Comparison of ENCODE assay signal across 10 mouse cellular contexts in the genomic region with DNA sequence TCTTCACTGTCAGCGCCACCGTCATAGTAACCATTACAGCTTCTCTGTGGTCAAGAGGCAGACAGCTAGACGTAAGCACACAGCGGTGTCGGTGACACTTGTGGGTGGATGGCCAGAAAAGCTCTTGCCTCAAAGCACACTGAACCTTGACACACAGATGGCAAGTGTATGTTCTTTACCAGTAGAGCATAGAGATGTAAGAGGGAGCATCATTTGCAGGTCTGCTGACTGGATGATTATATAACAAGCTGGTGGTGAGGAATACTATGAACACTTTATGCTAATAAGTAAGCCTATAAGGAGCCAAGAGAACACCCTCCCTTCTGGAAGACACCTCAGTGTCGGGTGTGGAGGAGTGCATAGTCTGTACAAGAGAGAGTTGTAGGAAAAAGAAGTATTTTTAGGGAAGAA.
A peak's percentile ranks its signal among the peaks of the same experiment; 100 is the strongest.
DNase-seq lines count a peak whose midpoint lies in the region; ATAC-seq lines count a peak whose summit lies in the region.
"Had no signal": no experiment of that assay in that cellular context is flagged by ENCODE, and none has a peak within 500 bp of the region (broad histone marks: within the 10 kb centered on the region; RNA-seq: fewer than 3 reads in every experiment).

No protein-coding gene starts in this region.

- 0 out of 2 replicates have a peak, but pooled peaks cover 2% of the 10 kb centered on the region for H3K4me1 ChIP-seq in kidney, embryonic 14.5 days (ENCODE audit: control insufficient read depth, insufficient read depth, low read length)
- peaks cover 6% of the 10 kb centered on the region; the same call in 1 of the 2 replicates for H3K4me1 ChIP-seq in heart, embryonic 11.5 days (ENCODE audit: control insufficient read depth, insufficient read depth, low read length)

- H3K4me2 ChIP-seq in kidney, embryonic 14.5 days (replicated peaks; ENCODE audit: low read depth, low read length): no peak overlapping the region
- no peak overlapping the region for H3K4me2 ChIP-seq in heart, embryonic 11.5 days

- no peaks in the 10 kb centered on the region for H3K9me3 ChIP-seq in kidney, embryonic 14.5 days (ENCODE audit: control insufficient read depth, low read length)
- H3K9me3 ChIP-seq in heart, embryonic 11.5 days (replicated peaks; ENCODE audit: control insufficient read depth, low read length): no peaks in the 10 kb centered on the region

- H3K27ac ChIP-seq in kidney, embryonic 14.5 days (ENCODE audit: low read depth, low read length): no peak overlapping the region
- no peak overlapping the region for H3K27ac ChIP-seq in heart, embryonic 11.5 days (ENCODE audit: low read depth, low read length)
- H3K27ac ChIP-seq: macrophage had no signal

- no peak overlapping the region for H3K9ac ChIP-seq in kidney, embryonic 14.5 days (ENCODE audit: low read depth, low read length)
- H3K9ac ChIP-seq in heart, embryonic 11.5 days (ENCODE audit: low read depth, low read length): no peak overlapping the region

- no peaks in the 10 kb centered on the region for H3K36me3 ChIP-seq in kidney, embryonic 14.5 days (ENCODE audit: control insufficient read depth, insufficient read depth, low read length)
- H3K36me3 ChIP-seq in heart, embryonic 11.5 days (ENCODE audit: control insufficient read depth, insufficient read depth, low read length): no peaks in the 10 kb centered on the region

- WGBS in kidney, embryonic 14.5 days: 59% methylated on average over 6 of the region's 6 CpGs
- 74% methylated on average over 6 of the region's 6 CpGs for WGBS in heart, embryonic 11.5 days (ENCODE audit: insufficient replicate concordance)

- no peak for DNase-seq in kidney, postnatal 25 days
- DNase-seq in Muller cell, postnatal 12 days (ENCODE audit: inconsistent ontology term): peak; percentile 24
- DNase-seq in adipocyte (ENCODE audit: low spot score): peak; percentile 8
- peak; percentile 34 to 75 for DNase-seq in left cerebral cortex, postnatal 14 days (ENCODE audit: low spot score in 2 of 2)
- DNase-seq in urinary bladder, postnatal 14 days (ENCODE audit: low spot score): no peak
- DNase-seq: liver had no signal

- intact Hi-C loops in left cerebral cortex, postnatal 14 days (cut with DNase I): no loop called here

- H3K4me3 ChIP-seq in kidney, embryonic 14.5 days (ENCODE audit: low read length): no peak overlapping the region
- H3K4me3 ChIP-seq in heart, embryonic 11.5 days (ENCODE audit: low read depth, low read length): no peak overlapping the region
- H3K4me3 ChIP-seq: erythroblast, embryonic 14.5 days had no signal

- H3K27me3 ChIP-seq in kidney, embryonic 14.5 days (ENCODE audit: control insufficient read depth, insufficient read depth, low read length): no peaks in the 10 kb centered on the region
- no peaks in the 10 kb centered on the region for H3K27me3 ChIP-seq in heart, embryonic 11.5 days (ENCODE audit: control insufficient read depth, insufficient read depth, low read length)

- peak; percentile 47; the same call in 1 of the 2 replicates for ATAC-seq in kidney, embryonic 14.5 days (ENCODE audit: low FRiP score, low TSS enrichment)
- ATAC-seq in heart, embryonic 11.5 days (replicated peaks; ENCODE audit: insufficient number of reproducible peaks, low FRiP score, low TSS enrichment): no peak

Comparison
In these comparisons a context has a peak if more than half of its experiments do, and no peak if none do; other contexts are left out.
1. DNase-seq: peak in Muller cell, postnatal 12 days (single experiment), adipocyte (single experiment) and left cerebral cortex, postnatal 14 days (2 of 2); none in kidney, postnatal 25 days (0 of 2) and urinary bladder, postnatal 14 days (single experiment).